In genomic region chr12:76822651-76823041, GRCm38 (mm10) we compare ENCODE assay signal across 8 mouse cellular contexts. TPM values are rescaled to one million over a fixed set of nuclear protein-coding genes. Genes with fewer than 3 reads are reported as not detected.
DNase-seq lines count a peak whose midpoint lies in the region; ATAC-seq and TF ChIP-seq lines count a peak whose summit lies in the region.

Rab15 (minus strand) TSS chr12:76822908.

- WGBS in spleen, adult 2 months = 9% methylated on average over 17 of the region's 17 CpGs
- WGBS in hindbrain, embryonic 16.5 days = under 1% methylated on average over 17 of the region's 17 CpGs
- 5% methylated on average over 15 of the region's 17 CpGs for WGBS in lung, postnatal 0 days

- H3K36me3 ChIP-seq in spleen, adult 2 months (ENCODE audit: control insufficient read depth, insufficient read depth, low read length) = no peaks in the 10 kb centered on the region
- H3K36me3 ChIP-seq in hindbrain, embryonic 16.5 days (ENCODE audit: control insufficient read depth, insufficient read depth, low read length) = no peaks in the 10 kb centered on the region
- no peaks in the 10 kb centered on the region for H3K36me3 ChIP-seq in lung, postnatal 0 days (ENCODE audit: insufficient read depth, low read length)

- peak; percentile 51 for ATAC-seq in hindbrain, embryonic 16.5 days
- ATAC-seq in lung, postnatal 0 days = no peak

- TF ChIP-seq CTCF in spleen, adult 2 months (IDR thresholded peaks at IDR 0.05; ENCODE audit: extremely low read depth, insufficient read depth, insufficient read length, insufficient replicate concordance) = no peak
- TF ChIP-seq CTCF in lung, postnatal 0 days (IDR thresholded peaks at IDR 0.05) = no peak

- no peak for TF ChIP-seq POLR2A in spleen, adult 2 months (IDR thresholded peaks at IDR 0.05; ENCODE audit: low read depth, low read length)

- peak within 1 kb of the TSS; percentile 38; the same call in 1 of the 2 replicates for H3K4me3 ChIP-seq in spleen, adult 2 months (ENCODE audit: extremely low read depth, insufficient read depth, insufficient read length)
- H3K4me3 ChIP-seq in hindbrain, embryonic 16.5 days (ENCODE audit: low read length) = peak within 1 kb of the TSS; percentile 62
- peak within 1 kb of the TSS; percentile 66 for H3K4me3 ChIP-seq in lung, postnatal 0 days (ENCODE audit: low read depth, low read length)

- peaks cover 7% of the 10 kb centered on the region for H3K27me3 ChIP-seq in spleen, adult 2 months (ENCODE audit: control insufficient read depth, insufficient read depth, low read length)
- H3K27me3 ChIP-seq in hindbrain, embryonic 16.5 days (replicated peaks; ENCODE audit: control insufficient read depth, insufficient read depth, low read length) = no peaks in the 10 kb centered on the region
- H3K27me3 ChIP-seq in lung, postnatal 0 days (replicated peaks; ENCODE audit: insufficient read depth, low read length) = 0 out of 2 replicates have a peak, but pooled peaks cover 8% of the 10 kb centered on the region

- H3K4me2 ChIP-seq in hindbrain, embryonic 16.5 days (ENCODE audit: low read length) = peak within 1 kb of the TSS; percentile 79
- H3K4me2 ChIP-seq in lung, postnatal 0 days (replicated peaks; ENCODE audit: low read depth, low read length) = peak within 1 kb of the TSS; percentile 98

- no peaks in the 10 kb centered on the region for H3K9me3 ChIP-seq in hindbrain, embryonic 16.5 days (ENCODE audit: control insufficient read depth, low read length)
- H3K9me3 ChIP-seq in lung, postnatal 0 days (ENCODE audit: low read length) = no peaks in the 10 kb centered on the region

- no peak within 1 kb of the TSS for H3K27ac ChIP-seq in spleen, adult 2 months (ENCODE audit: insufficient read depth, low read length)
- H3K27ac ChIP-seq in hindbrain, embryonic 16.5 days (ENCODE audit: low read depth, low read length) = peak within 1 kb of the TSS; percentile 80
- peak within 1 kb of the TSS; percentile 54; the same call in 1 of the 2 replicates for H3K27ac ChIP-seq in lung, postnatal 0 days (ENCODE audit: low read length)

- H3K9ac ChIP-seq in hindbrain, embryonic 16.5 days (ENCODE audit: low read depth, low read length) = peak within 1 kb of the TSS; percentile 91
- H3K9ac ChIP-seq in lung, postnatal 0 days (replicated peaks; ENCODE audit: low read depth) = peak within 1 kb of the TSS; percentile 55

- TF ChIP-seq EP300 in lung, postnatal 0 days (IDR thresholded peaks at IDR 0.05) = no peak

- no peak for DNase-seq in frontal cortex, adult 2 months (ENCODE audit: extremely low spot score in 1 of 2, low spot score in 1 of 2)
- no peak for DNase-seq in frontal cortex, postnatal 25 days (ENCODE audit: low spot score in 2 of 2)
- DNase-seq in spleen, adult 2 months (ENCODE audit: low read depth in 1 of 2, low spot score in 2 of 2) = no peak
- no peak for DNase-seq in spleen, postnatal 36 days (ENCODE audit: low spot score in 2 of 2)
- DNase-seq in lung, postnatal 0 days (ENCODE audit: low spot score) = peak; percentile 21
- DNase-seq in thymus, postnatal 14 days = no peak
- DNase-seq in gastrocnemius, postnatal 36 days = no peak

- H3K4me1 ChIP-seq in spleen, adult 2 months (ENCODE audit: control insufficient read depth, insufficient read depth, insufficient read length) = no peaks in the 10 kb centered on the region; the same call in 1 of the 2 replicates
- H3K4me1 ChIP-seq in hindbrain, embryonic 16.5 days (ENCODE audit: control insufficient read depth, insufficient read depth, low read depth, low read length) = peaks cover 27% of the 10 kb centered on the region
- peaks cover 15% of the 10 kb centered on the region; the same call in 1 of the 2 replicates for H3K4me1 ChIP-seq in lung, postnatal 0 days (ENCODE audit: insufficient read depth, low read depth, low read length)

- intact Hi-C loops in gastrocnemius, postnatal 36 days (cut with DNase I) = no loop called here

RNA-seq across cellular contexts. Expression of gene Rab15, which starts in this region (rescaled TPM):
- 153 and 156 TPM in 2 replicates for polyA plus RNA-seq in frontal cortex, adult 2 months (2012; rRNA removed)
- 0.89 and 1.5 TPM in 2 replicates for polyA plus RNA-seq in spleen, adult 2 months (2012; rRNA removed)
- 59.2 and 59.9 TPM in 2 replicates for polyA plus RNA-seq in hindbrain, embryonic 16.5 days (2015; fragmentation: Nextera tagmentation; extraction: Ambion mirVana)
- polyA plus RNA-seq in lung, postnatal 0 days (2015; fragmentation: Nextera tagmentation; extraction: Ambion mirVana) = 20.7 and 22.6 TPM in 2 replicates
- total RNA-seq in gastrocnemius, postnatal 36 days (2021) = 1 to 10 TPM; 3.1 to 5.6 TPM
